Mouse (Mus musculus) liver (tissue): ENCODE measurements at regions not wholly inside any gene's neighbourhood (a gene's known extent, or its start where the extent isn't known, plus 50 kb on each side); places are given as distances from the start of the nearest gene placed in this dataset.

Source experiments
- DNase-seq: peaks from one replicate; pipeline ENCODE4 v3.0.0-alpha.2; 2020; ENCODE audit warnings: mixed read lengths

DNA sequence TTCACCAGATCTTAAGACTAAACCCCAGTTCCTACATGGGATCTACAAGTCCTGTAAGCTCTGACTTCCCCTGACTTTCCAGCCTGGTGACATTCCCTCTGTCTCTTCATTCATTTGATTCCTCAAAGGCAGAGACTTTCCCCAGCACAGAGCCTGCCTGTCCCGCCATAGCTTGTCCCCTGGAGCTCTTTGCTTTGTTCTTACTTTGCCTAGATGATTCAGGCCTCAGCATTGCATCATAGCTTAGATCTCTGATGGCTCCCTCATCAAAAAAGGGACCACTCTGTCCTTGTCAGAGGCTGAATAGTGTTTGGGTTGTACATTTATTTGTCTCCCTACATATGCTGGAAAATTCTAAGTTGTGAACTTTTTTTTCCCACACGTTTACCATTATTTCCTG, 57.6 kb upstream of the Exoc6 start:
- no peak for DNase-seq

- no peak for DNase-seq
Observed at GRCm38 (mm10) chr19:37493378-37493777, 56.8 kb upstream of the Exoc6 start.

GRCm38 (mm10) chr19:37493921-37494485, 56.2 kb upstream of the Exoc6 start:
- peak; percentile 58 for DNase-seq

- no peak for DNase-seq
Observed at GRCm38 (mm10) chr19:37494806-37495205, 55.4 kb upstream of the Exoc6 start.

- DNase-seq: peak; percentile 20
Observed at GRCm38 (mm10) chr19:37495319-37496270, 54.6 kb upstream of the Exoc6 start.

GRCm38 (mm10) chr19:37496759-37497158, 53.5 kb upstream of the Exoc6 start:
- DNase-seq: no peak

- no peak for DNase-seq
Observed at GRCm38 (mm10) chr19:37497161-37497560, 53.1 kb upstream of the Exoc6 start.

DNA sequence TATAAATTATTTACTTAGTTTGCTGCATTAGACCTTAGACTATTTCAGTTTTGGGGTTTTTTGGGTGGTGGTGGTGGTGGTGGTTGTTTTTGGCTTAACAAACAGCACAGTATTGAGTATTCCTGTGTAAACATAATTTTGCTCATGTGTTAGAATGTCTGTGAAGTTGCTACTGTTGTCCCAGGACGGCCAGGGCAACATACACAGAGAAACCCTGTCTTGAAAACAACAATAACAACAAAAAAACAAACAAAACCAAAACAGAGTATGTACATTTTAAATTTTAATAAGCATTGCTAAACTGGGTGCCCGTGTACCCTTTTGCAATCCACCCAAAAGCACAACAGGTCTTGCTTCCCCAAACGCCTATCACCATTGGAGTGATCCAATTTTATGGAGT, 51.8 kb upstream of the Exoc6 start:
- no peak for DNase-seq
